Mouse (Mus musculus): ENCODE measurements at regions not wholly inside any gene's neighbourhood (a gene's known extent, or its start where the extent isn't known, plus 50 kb on each side); places are given as distances from the start of the nearest gene placed in this dataset.

DNA sequence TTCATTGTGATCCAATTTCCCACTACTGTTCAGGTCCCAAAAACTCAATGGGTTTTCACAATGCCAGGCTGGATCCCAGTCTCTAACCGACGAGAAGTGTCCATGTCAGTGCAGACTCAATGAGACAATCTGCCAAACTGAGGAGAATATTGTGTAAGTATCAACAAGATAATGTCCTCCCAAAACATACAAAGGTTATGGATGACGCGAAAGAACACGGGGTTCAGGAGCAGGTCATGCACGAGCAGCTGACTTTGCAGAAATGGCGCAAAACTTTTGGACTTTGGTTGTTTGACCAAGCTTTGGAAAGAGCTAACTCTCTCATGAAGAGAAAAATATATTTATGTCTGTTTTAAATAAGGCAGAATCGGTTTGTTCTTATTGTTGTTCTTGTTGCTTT is 83.9 kb upstream of the Dpyd start:
- 93% methylated on average over 8 of the region's 8 CpGs for WGBS
- ATAC-seq (ENCODE audit: insufficient number of reproducible peaks, low FRiP score, low TSS enrichment, low read depth) (no peak), DNase-seq (ENCODE audit: low spot score) (no peak)
- Histone ChIP-seq H3K9me3 (ENCODE audit: control insufficient read depth, low read length) (no peaks in the 10 kb centered on the region), H3K4me2 (ENCODE audit: low read depth, severe bottlenecking) (no peak overlapping the region), H3K27ac (replicated peaks; ENCODE audit: low read depth, low read length) (no peak overlapping the region), H3K27me3 (ENCODE audit: control insufficient read depth, insufficient read depth, low read length) (no peaks in the 10 kb centered on the region), H3K4me3 (ENCODE audit: low read depth, low read length) (no peak overlapping the region), H3K9ac (ENCODE audit: low read length) (no peak overlapping the region), H3K4me1 (ENCODE audit: control insufficient read depth, insufficient read depth, low read length) (no peaks in the 10 kb centered on the region), H3K36me3 (ENCODE audit: control insufficient read depth, insufficient read depth, low read length) (no peaks in the 10 kb centered on the region)

- Histone ChIP-seq H3K4me3 (ENCODE audit: low read depth, low read length) (no peak overlapping the region), H3K9ac (ENCODE audit: low read length) (no peak overlapping the region), H3K27ac (replicated peaks; ENCODE audit: low read depth, low read length) (no peak overlapping the region), H3K9me3 (ENCODE audit: control insufficient read depth, low read length) (no peaks in the 10 kb centered on the region), H3K4me1 (ENCODE audit: control insufficient read depth, insufficient read depth, low read length) (no peaks in the 10 kb centered on the region), H3K4me2 (ENCODE audit: low read depth, severe bottlenecking) (no peak overlapping the region), H3K36me3 (ENCODE audit: control insufficient read depth, insufficient read depth, low read length) (no peaks in the 10 kb centered on the region), H3K27me3 (ENCODE audit: control insufficient read depth, insufficient read depth, low read length) (no peaks in the 10 kb centered on the region)
- ATAC-seq (ENCODE audit: insufficient number of reproducible peaks, low FRiP score, low TSS enrichment, low read depth) (no peak), DNase-seq (ENCODE audit: low spot score) (no peak)
- WGBS = 81% methylated on average over 8 of the region's 8 CpGs
Measured at GRCm38 (mm10) chr3:118480515-118481248, 81.2 kb upstream of the Dpyd start.

- Histone ChIP-seq H3K9ac (ENCODE audit: low read length) (no peak overlapping the region), H3K4me3 (ENCODE audit: low read depth, low read length) (no peak overlapping the region), H3K27ac (replicated peaks; ENCODE audit: low read depth, low read length) (no peak overlapping the region), H3K27me3 (ENCODE audit: control insufficient read depth, insufficient read depth, low read length) (no peaks in the 10 kb centered on the region), H3K4me1 (ENCODE audit: control insufficient read depth, insufficient read depth, low read length) (no peaks in the 10 kb centered on the region), H3K36me3 (ENCODE audit: control insufficient read depth, insufficient read depth, low read length) (no peaks in the 10 kb centered on the region), H3K4me2 (ENCODE audit: low read depth, severe bottlenecking) (no peak overlapping the region), H3K9me3 (ENCODE audit: control insufficient read depth, low read length) (no peaks in the 10 kb centered on the region)
- WGBS = 75% methylated on average over 2 of the region's 2 CpGs
- ATAC-seq (ENCODE audit: insufficient number of reproducible peaks, low FRiP score, low TSS enrichment, low read depth) = no peak
- DNase-seq (ENCODE audit: low spot score) = no peak
Measured at GRCm38 (mm10) chr3:118485966-118486365, 76.0 kb upstream of the Dpyd start.

GRCm38 (mm10) chr3:118487408-118487807 is 74.5 kb upstream of the Dpyd start:
- Histone ChIP-seq H3K27ac (replicated peaks; ENCODE audit: low read depth, low read length) (no peak overlapping the region), H3K9ac (ENCODE audit: low read length) (no peak overlapping the region), H3K36me3 (ENCODE audit: control insufficient read depth, insufficient read depth, low read length) (no peaks in the 10 kb centered on the region), H3K4me2 (ENCODE audit: low read depth, severe bottlenecking) (no peak overlapping the region), H3K4me1 (ENCODE audit: control insufficient read depth, insufficient read depth, low read length) (no peaks in the 10 kb centered on the region), H3K4me3 (ENCODE audit: low read depth, low read length) (no peak overlapping the region), H3K9me3 (ENCODE audit: control insufficient read depth, low read length) (no peaks in the 10 kb centered on the region), H3K27me3 (ENCODE audit: control insufficient read depth, insufficient read depth, low read length) (no peaks in the 10 kb centered on the region)
- no peak for DNase-seq (ENCODE audit: low spot score)
- ATAC-seq (ENCODE audit: insufficient number of reproducible peaks, low FRiP score, low TSS enrichment, low read depth) = no peak
- 71% methylated on average over 8 of the region's 8 CpGs for WGBS

DNA sequence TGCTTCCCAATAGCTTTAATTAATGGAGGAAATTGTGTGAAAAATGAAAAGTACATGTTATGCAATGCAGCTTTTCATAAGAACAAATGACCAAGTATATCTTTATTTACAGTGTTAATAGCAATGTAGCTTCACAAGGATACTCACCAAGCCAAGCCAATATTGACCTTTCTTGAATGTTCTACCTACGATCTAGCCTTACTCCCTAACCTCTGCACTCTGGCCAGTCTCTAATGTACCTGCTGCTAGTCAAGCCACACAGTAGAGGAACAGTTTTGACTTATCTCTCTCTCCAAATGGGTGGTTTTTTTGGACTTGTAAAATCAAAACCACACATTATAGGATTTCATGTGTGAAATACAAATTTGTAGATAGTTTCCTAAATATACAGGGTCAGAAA is 70.8 kb upstream of the Dpyd start:
- no peak overlapping the region for H3K4me3 ChIP-seq (ENCODE audit: low read depth, low read length)
- WGBS = 95% methylated on average over 1 of the region's 1 CpGs

GRCm38 (mm10) chr3:118491871-118492270 is 70.1 kb upstream of the Dpyd start:
- no peak for DNase-seq (ENCODE audit: low spot score)
- Histone ChIP-seq H3K4me3 (ENCODE audit: low read depth, low read length) (no peak overlapping the region), H3K9ac (ENCODE audit: low read length) (no peak overlapping the region), H3K4me1 (ENCODE audit: control insufficient read depth, insufficient read depth, low read length) (no peaks in the 10 kb centered on the region), H3K4me2 (ENCODE audit: low read depth, severe bottlenecking) (no peak overlapping the region), H3K27ac (replicated peaks; ENCODE audit: low read depth, low read length) (no peak overlapping the region), H3K27me3 (ENCODE audit: control insufficient read depth, insufficient read depth, low read length) (no peaks in the 10 kb centered on the region), H3K36me3 (ENCODE audit: control insufficient read depth, insufficient read depth, low read length) (no peaks in the 10 kb centered on the region), H3K9me3 (ENCODE audit: control insufficient read depth, low read length) (no peaks in the 10 kb centered on the region)
- no peak for ATAC-seq (ENCODE audit: insufficient number of reproducible peaks, low FRiP score, low TSS enrichment, low read depth)
- WGBS = 92% methylated on average over 5 of the region's 5 CpGs

More for the DNA sequence above, 70.8 kb upstream of the Dpyd start:
- Histone ChIP-seq H3K27me3 (ENCODE audit: control insufficient read depth, insufficient read depth, low read length) (no peaks in the 10 kb centered on the region), H3K9ac (ENCODE audit: low read length) (no peak overlapping the region), H3K4me2 (ENCODE audit: low read depth, severe bottlenecking) (no peak overlapping the region), H3K4me1 (ENCODE audit: control insufficient read depth, insufficient read depth, low read length) (no peaks in the 10 kb centered on the region), H3K27ac (replicated peaks; ENCODE audit: low read depth, low read length) (no peak overlapping the region), H3K36me3 (ENCODE audit: control insufficient read depth, insufficient read depth, low read length) (no peaks in the 10 kb centered on the region), H3K9me3 (ENCODE audit: control insufficient read depth, low read length) (no peaks in the 10 kb centered on the region)
- ATAC-seq (ENCODE audit: insufficient number of reproducible peaks, low FRiP score, low TSS enrichment, low read depth) = no peak
- no peak for DNase-seq (ENCODE audit: low spot score)

DNA sequence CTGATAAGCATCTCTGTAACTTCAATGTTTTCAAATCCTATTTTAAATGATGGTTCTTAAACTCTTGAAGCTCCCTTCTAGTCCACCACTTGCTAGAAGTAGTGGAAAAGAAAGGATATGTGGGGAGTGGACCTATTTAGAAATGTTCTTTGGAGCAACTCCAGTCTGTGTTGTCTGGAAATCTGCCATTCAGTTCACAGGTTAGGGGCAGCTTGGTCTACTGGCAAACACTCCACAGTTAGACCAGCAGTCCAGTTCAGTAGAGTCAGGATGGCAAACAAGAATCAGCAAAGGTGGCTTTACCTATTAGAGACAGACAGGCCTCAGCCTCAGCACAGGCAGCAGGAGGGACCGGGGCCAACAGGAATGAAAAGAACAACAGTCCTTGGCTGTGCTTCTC is 67.3 kb upstream of the Dpyd start:
- ATAC-seq (ENCODE audit: insufficient number of reproducible peaks, low FRiP score, low TSS enrichment, low read depth) = no peak
- Histone ChIP-seq H3K4me2 (ENCODE audit: low read depth, severe bottlenecking) (no peak overlapping the region), H3K9ac (ENCODE audit: low read length) (no peak overlapping the region), H3K9me3 (ENCODE audit: control insufficient read depth, low read length) (no peaks in the 10 kb centered on the region), H3K27me3 (ENCODE audit: control insufficient read depth, insufficient read depth, low read length) (no peaks in the 10 kb centered on the region), H3K27ac (replicated peaks; ENCODE audit: low read depth, low read length) (no peak overlapping the region), H3K4me3 (ENCODE audit: low read depth, low read length) (no peak overlapping the region), H3K36me3 (ENCODE audit: control insufficient read depth, insufficient read depth, low read length) (no peaks in the 10 kb centered on the region), H3K4me1 (ENCODE audit: control insufficient read depth, insufficient read depth, low read length) (no peaks in the 10 kb centered on the region)
- 100% methylated on average over 1 of the region's 1 CpGs for WGBS
- no peak for DNase-seq (ENCODE audit: low spot score)

GRCm38 (mm10) chr3:118500234-118500633 is 61.7 kb upstream of the Dpyd start:
- no peak; the same call in 1 of the 2 replicates for ATAC-seq (ENCODE audit: insufficient number of reproducible peaks, low FRiP score, low TSS enrichment, low read depth)
- no peak for DNase-seq (ENCODE audit: low spot score)

More at GRCm38 (mm10) chr3:118500234-118500633, 61.7 kb upstream of the Dpyd start:
- 25% methylated on average over 4 of the region's 4 CpGs for WGBS
- Histone ChIP-seq H3K9me3 (ENCODE audit: control insufficient read depth, low read length) (no peaks in the 10 kb centered on the region), H3K36me3 (ENCODE audit: control insufficient read depth, insufficient read depth, low read length) (no peaks in the 10 kb centered on the region), H3K4me3 (ENCODE audit: low read depth, low read length) (no peak overlapping the region), H3K4me1 (ENCODE audit: control insufficient read depth, insufficient read depth, low read length) (no peaks in the 10 kb centered on the region), H3K9ac (ENCODE audit: low read length) (no peak overlapping the region), H3K27ac (replicated peaks; ENCODE audit: low read depth, low read length) (no peak overlapping the region), H3K4me2 (ENCODE audit: low read depth, severe bottlenecking) (no peak overlapping the region), H3K27me3 (ENCODE audit: control insufficient read depth, insufficient read depth, low read length) (no peaks in the 10 kb centered on the region)
